22 mouse cellular contexts compared by ENCODE assay signal in genomic region chr7:126249986-126250385, GRCm38 (mm10). TPM values are rescaled to one million over a fixed set of nuclear protein-coding genes. Genes with fewer than 3 reads are reported as not detected.
A peak's percentile ranks its signal among the peaks of the same experiment; 100 is the strongest.
DNase-seq lines count a peak whose midpoint lies in the region; ATAC-seq and TF ChIP-seq lines count a peak whose summit lies in the region.
"Had no signal": no experiment of that assay in that cellular context is flagged by ENCODE, and none has a peak within 500 bp of the region (broad histone marks: within the 10 kb centered on the region; RNA-seq: fewer than 3 reads in every experiment).

No protein-coding gene starts in this region.

- H3K27me3 ChIP-seq in heart, embryonic 14.5 days (ENCODE audit: control insufficient read depth, insufficient read depth, low read length): no peaks in the 10 kb centered on the region
- H3K27me3 ChIP-seq in heart, embryonic 11.5 days (ENCODE audit: control insufficient read depth, insufficient read depth, low read length): 0 out of 2 replicates have a peak, but pooled peaks cover 2% of the 10 kb centered on the region
- no peaks in the 10 kb centered on the region for H3K27me3 ChIP-seq in cerebellum, adult 2 months (ENCODE audit: control insufficient read depth, insufficient read depth, low read length)
- H3K27me3 ChIP-seq: stomach, embryonic 15.5 days had no signal

- ATAC-seq in heart, embryonic 14.5 days (ENCODE audit: insufficient number of reproducible peaks, insufficient read depth, low FRiP score, low read depth): no peak
- ATAC-seq in heart, embryonic 11.5 days (replicated peaks; ENCODE audit: insufficient number of reproducible peaks, low FRiP score, low TSS enrichment): no peak
- ATAC-seq: forebrain, postnatal 0 days; hindbrain, postnatal 0 days; intestine, embryonic 16.5 days; liver, postnatal 0 days; midbrain, embryonic 16.5 days had no signal

- H3K27ac ChIP-seq in heart, embryonic 14.5 days (replicated peaks in 1 of 2; ENCODE audit: control insufficient read depth in 1 of 2, insufficient read depth in 1 of 2, low read depth in 2 of 2, low read length in 2 of 2): no peak overlapping the region
- no peak overlapping the region for H3K27ac ChIP-seq in heart, embryonic 11.5 days (ENCODE audit: low read depth, low read length)
- peak overlapping the region; percentile 96 for H3K27ac ChIP-seq in cerebellum, adult 2 months (ENCODE audit: insufficient read depth, low read length)
- H3K27ac ChIP-seq: hindbrain, postnatal 0 days; limb, embryonic 12.5 days; midbrain, embryonic 10.5 days; stomach, embryonic 15.5 days had no signal

- no peaks in the 10 kb centered on the region for H3K36me3 ChIP-seq in heart, embryonic 14.5 days (ENCODE audit: control insufficient read depth, insufficient read depth, low read length)
- no peaks in the 10 kb centered on the region for H3K36me3 ChIP-seq in heart, embryonic 11.5 days (ENCODE audit: control insufficient read depth, insufficient read depth, low read length)
- H3K36me3 ChIP-seq: limb, embryonic 12.5 days; midbrain, embryonic 10.5 days; stomach, embryonic 15.5 days had no signal

- H3K9ac ChIP-seq in heart, embryonic 14.5 days (ENCODE audit: low read length): no peak overlapping the region; the same call in 1 of the 2 replicates
- no peak overlapping the region for H3K9ac ChIP-seq in heart, embryonic 11.5 days (ENCODE audit: low read depth, low read length)
- H3K9ac ChIP-seq: forebrain, postnatal 0 days; limb, embryonic 12.5 days; liver, postnatal 0 days; stomach, embryonic 15.5 days had no signal

- 87% methylated on average over 3 of the region's 3 CpGs for WGBS in heart, embryonic 14.5 days
- 83% methylated on average over 3 of the region's 3 CpGs for WGBS in heart, embryonic 11.5 days (ENCODE audit: insufficient replicate concordance)
- 19% methylated on average over 3 of the region's 3 CpGs for WGBS in cerebellum, adult 2 months

- H3K9me3 ChIP-seq in heart, embryonic 14.5 days (ENCODE audit: control insufficient read depth, low read length): no peaks in the 10 kb centered on the region
- H3K9me3 ChIP-seq in heart, embryonic 11.5 days (replicated peaks; ENCODE audit: control insufficient read depth, low read length): no peaks in the 10 kb centered on the region
- H3K9me3 ChIP-seq: limb, embryonic 12.5 days; midbrain, embryonic 10.5 days; stomach, embryonic 15.5 days had no signal

- peaks cover 10 to 40% of the 10 kb centered on the region in 2 experiments; a peak in 3 of 4 replicates for H3K4me1 ChIP-seq in heart, embryonic 14.5 days (ENCODE audit: control insufficient read depth in 2 of 2, insufficient read depth in 2 of 2, low read length in 2 of 2)
- 0 out of 2 replicates have a peak, but pooled peaks cover 15% of the 10 kb centered on the region for H3K4me1 ChIP-seq in heart, embryonic 11.5 days (ENCODE audit: control insufficient read depth, insufficient read depth, low read length)
- H3K4me1 ChIP-seq in cerebellum, adult 2 months (ENCODE audit: control insufficient read depth, insufficient read depth, low read length): peaks cover 22% of the 10 kb centered on the region

- no peak overlapping the region for H3K4me3 ChIP-seq in heart, embryonic 14.5 days (ENCODE audit: control insufficient read depth in 1 of 2, insufficient read depth in 1 of 2, low read depth in 1 of 2, low read length in 2 of 2)
- H3K4me3 ChIP-seq in heart, embryonic 11.5 days (ENCODE audit: low read depth, low read length): no peak overlapping the region
- peak overlapping the region; percentile 68 for H3K4me3 ChIP-seq in cerebellum, adult 2 months (replicated peaks; ENCODE audit: insufficient read depth, low read depth, low read length)
- H3K4me3 ChIP-seq: limb, embryonic 12.5 days; midbrain, embryonic 10.5 days; stomach, embryonic 15.5 days had no signal

- H3K4me2 ChIP-seq in heart, embryonic 14.5 days (ENCODE audit: low read length): peak overlapping the region; percentile 82
- H3K4me2 ChIP-seq in heart, embryonic 11.5 days: no peak overlapping the region
- H3K4me2 ChIP-seq: limb, embryonic 12.5 days; liver, embryonic 11.5 days; stomach, embryonic 15.5 days had no signal

- peak; percentile 62 for DNase-seq in cerebellum, adult 11 months
- no peak for DNase-seq in cerebellum, postnatal 4 days (ENCODE audit: low spot score in 2 of 2)
- DNase-seq in cerebellum, adult 2 months: peak; percentile 80 to 85
- DNase-seq in cerebellum, postnatal 36 days: peak; percentile 61 to 66
- no peak for DNase-seq in embryo, embryonic 9.5 days (ENCODE audit: extremely low spot score)
- DNase-seq: adrenal gland, postnatal 14 days; embryo, embryonic 11 days; forebrain, postnatal 0 days; kidney, adult 9 months; kidney, postnatal 14 days; liver, postnatal 0 days; lung, postnatal 10 days; thymus, postnatal 25 days had no signal

- TF ChIP-seq POLR2A in cerebellum, adult 2 months (IDR thresholded peaks at IDR 0.05; ENCODE audit: borderline replicate concordance, insufficient read depth, low read length): no peak

- no peak for TF ChIP-seq CTCF in cerebellum, adult 2 months (IDR thresholded peaks at IDR 0.05; ENCODE audit: borderline replicate concordance, insufficient read depth, low read depth, low read length)

RNA-seq across cellular contexts. Expression of gene Sbk1, which starts 22.4 kb away (rescaled TPM):
- polyA plus RNA-seq in heart, embryonic 14.5 days (2014; fragmentation: Nextera tagmentation; extraction: Ambion mirVana): 15.2 and 16.8 TPM in 2 replicates
- 16.7 and 17.6 TPM in 2 replicates for polyA plus RNA-seq in heart, embryonic 11.5 days (2014; fragmentation: Nextera tagmentation; extraction: Ambion mirVana)
- 227 and 282 TPM in 2 replicates for polyA plus RNA-seq in cerebellum, adult 2 months (2012; rRNA removed)

RNA-seq across cellular contexts. Expression of gene Xpo6, which starts 49.7 kb away (rescaled TPM):
- polyA plus RNA-seq in heart, embryonic 14.5 days (2014; fragmentation: Nextera tagmentation; extraction: Ambion mirVana): 33.8 and 39.0 TPM in 2 replicates
- 39.9 and 44.3 TPM in 2 replicates for polyA plus RNA-seq in heart, embryonic 11.5 days (2014; fragmentation: Nextera tagmentation; extraction: Ambion mirVana)
- polyA plus RNA-seq in cerebellum, adult 2 months (2012; rRNA removed): 154 and 162 TPM in 2 replicates

Comparison
In these comparisons a context has a peak if more than half of its experiments do, and no peak if none do; other contexts are left out.
1. DNase-seq: peak in cerebellum, adult 11 months (single experiment), cerebellum, adult 2 months (2 of 2) and cerebellum, postnatal 36 days (2 of 2); none in cerebellum, postnatal 4 days (0 of 2) and embryo, embryonic 9.5 days (single experiment).
2. RNA of gene Sbk1, which starts 22.4 kb away (polyA plus RNA-seq): 227 to 282 TPM in cerebellum, adult 2 months; 16.7 to 17.6 TPM in heart, embryonic 11.5 days and 15.2 to 16.8 TPM in heart, embryonic 14.5 days; every median in the first group is over 10 times any median in the second.